Mouse (Mus musculus) erythroblast, embryonic 14.5 days (primary cell): ENCODE measurements around the gene Trp63. TPM values are rescaled to one million over a fixed set of nuclear protein-coding genes. Genes with fewer than 3 reads are reported as not detected.
"Not testable (repeated sequence)": the region's sequence is repeated elsewhere in the genome, so short reads cannot be mapped to it uniquely, and the experiment has no call there.

Source experiments
- H3K27me3 ChIP-seq: 2 replicates; pipeline ENCODE4 v1.6.1; 2012; ENCODE audit warnings: inconsistent platforms; ENCODE audit not compliant: control insufficient read depth
- H3K36me3 ChIP-seq: 2 replicates; pipeline ENCODE4 v1.6.1; 2012; ENCODE audit warnings: mild to moderate bottlenecking, inconsistent platforms; ENCODE audit not compliant: control insufficient read depth
- H3K4me1 ChIP-seq: 2 replicates; pipeline ENCODE4 v1.6.1; 2012; ENCODE audit warnings: inconsistent platforms; ENCODE audit not compliant: control insufficient read depth
- H3K4me3 ChIP-seq: replicated peaks from 2 replicates; pipeline ENCODE3; 2012; ENCODE audit warnings: moderate library complexity, mild to moderate bottlenecking, inconsistent platforms
- H3K9me3 ChIP-seq: 2 replicates; pipeline ENCODE4 v1.6.1; 2012; ENCODE audit warnings: low read length, inconsistent platforms, mixed read lengths; ENCODE audit not compliant: control insufficient read depth
- GATA1 ChIP-seq: IDR thresholded peaks from 2 replicates; pipeline ENCODE4 v1.6.1; 2012; ENCODE audit warnings: low read length, inconsistent platforms, mixed read lengths
- TAL1 ChIP-seq: IDR thresholded peaks from 3 replicates; pipeline ENCODE4 v1.6.1; 2012; ENCODE audit warnings: low read length, inconsistent platforms, mixed read lengths
- polyA plus RNA-seq: library from polyadenylated mRNA; stranded (reverse); fragments of >175 nt; gene quantifications from 2 replicates; pipeline ENCODE4 v1.2.3, GENCODE M21; 2012

Gene Trp63
- not detected in 2 replicates for polyA plus RNA-seq

GRCm38 (mm10) chr16:25683531-25684248 is at the start of gene Trp63:
Gene Trp63, plus strand, starts transcription at chr16:25683763.
- Histone ChIP-seq H3K36me3 (no peaks in the 10 kb centered on the region), H3K4me1 (no peaks in the 10 kb centered on the region), H3K9me3 (peaks cover 3% of the 10 kb centered on the region), H3K4me3 (no peak within 1 kb of the TSS), H3K27me3 (no peaks in the 10 kb centered on the region)
- no peak for TF ChIP-seq TAL1
- no peak for TF ChIP-seq GATA1

DNA sequence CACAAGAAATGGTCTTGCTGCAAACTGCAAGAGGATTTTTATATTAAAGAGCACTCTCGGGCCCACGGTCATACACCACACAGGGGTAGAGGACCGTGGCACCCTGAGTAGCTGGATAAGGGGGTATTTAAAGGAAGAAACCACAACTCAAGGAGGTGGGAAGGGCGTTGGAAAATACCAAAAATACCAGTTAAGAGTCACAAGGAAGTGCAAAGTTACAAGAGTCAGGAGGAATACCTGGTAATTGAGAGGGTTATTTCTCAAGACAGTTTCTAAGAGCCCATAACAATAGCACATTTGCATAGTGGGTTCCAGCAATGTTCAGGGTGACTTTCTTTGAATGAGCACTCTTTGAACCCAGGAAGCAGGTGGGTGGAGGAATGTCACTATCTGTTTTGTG is 38.8 kb upstream of the Trp63 start:
- H3K4me1 ChIP-seq, H3K4me3 ChIP-seq, H3K27me3 ChIP-seq, H3K9me3 ChIP-seq, H3K36me3 ChIP-seq: not testable (repeated sequence)

GRCm38 (mm10) chr16:25660510-25661235 is 22.9 kb upstream of the Trp63 start:
- no peaks in the 10 kb centered on the region for H3K36me3 ChIP-seq
- no peaks in the 10 kb centered on the region for H3K27me3 ChIP-seq
- H3K4me1 ChIP-seq, result no peaks in the 10 kb centered on the region
- H3K9me3 ChIP-seq, result 0 out of 2 replicates have a peak, but pooled peaks cover 2% of the 10 kb centered on the region
- TF ChIP-seq GATA1, result no peak
- TF ChIP-seq TAL1, result no peak
- no peak overlapping the region for H3K4me3 ChIP-seq

- TF ChIP-seq TAL1 (no peak), GATA1 (no peak)
Measured at GRCm38 (mm10) chr16:25663116-25663515, 20.4 kb upstream of the Trp63 start.

DNA sequence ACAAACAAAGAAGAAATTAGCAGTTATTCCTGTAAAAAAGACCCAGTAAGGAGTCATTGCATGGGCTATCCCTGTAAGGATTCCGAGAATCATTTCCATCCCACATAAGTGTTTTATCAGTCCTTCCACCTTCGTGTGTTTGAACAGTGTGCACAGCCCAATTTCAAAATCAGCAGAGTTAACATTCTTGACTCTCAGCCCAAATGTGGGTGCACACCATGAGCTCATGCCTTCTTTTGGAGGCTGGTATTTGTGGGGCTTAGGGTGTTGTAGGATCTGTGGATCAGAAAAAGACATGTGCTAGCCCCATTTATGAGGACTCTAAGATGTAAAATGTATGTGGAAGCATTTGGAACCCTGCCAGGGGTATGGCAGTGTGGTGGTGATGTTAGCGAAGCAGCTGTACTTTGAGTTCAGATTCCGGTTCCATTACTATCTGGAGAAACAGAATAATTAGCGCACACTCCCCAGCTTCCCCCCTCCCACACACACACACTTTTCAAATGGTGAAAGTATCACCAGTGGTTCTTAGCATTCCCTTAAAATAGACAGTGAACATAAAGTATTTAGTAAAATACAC is 9.6 kb upstream of the Trp63 start:
- H3K9me3 ChIP-seq, result no peaks in the 10 kb centered on the region
- no peak overlapping the region for H3K4me3 ChIP-seq
- TF ChIP-seq TAL1 (no peak), GATA1 (no peak)
- H3K4me1 ChIP-seq, result no peaks in the 10 kb centered on the region
- H3K36me3 ChIP-seq, result no peaks in the 10 kb centered on the region
- H3K27me3 ChIP-seq, result no peaks in the 10 kb centered on the region

More at GRCm38 (mm10) chr16:25663116-25663515, 20.4 kb upstream of the Trp63 start:
- Histone ChIP-seq H3K4me1 (no peaks in the 10 kb centered on the region), H3K36me3 (no peaks in the 10 kb centered on the region), H3K9me3 (0 out of 2 replicates have a peak, but pooled peaks cover 2% of the 10 kb centered on the region), H3K27me3 (no peaks in the 10 kb centered on the region), H3K4me3 (no peak overlapping the region)

DNA sequence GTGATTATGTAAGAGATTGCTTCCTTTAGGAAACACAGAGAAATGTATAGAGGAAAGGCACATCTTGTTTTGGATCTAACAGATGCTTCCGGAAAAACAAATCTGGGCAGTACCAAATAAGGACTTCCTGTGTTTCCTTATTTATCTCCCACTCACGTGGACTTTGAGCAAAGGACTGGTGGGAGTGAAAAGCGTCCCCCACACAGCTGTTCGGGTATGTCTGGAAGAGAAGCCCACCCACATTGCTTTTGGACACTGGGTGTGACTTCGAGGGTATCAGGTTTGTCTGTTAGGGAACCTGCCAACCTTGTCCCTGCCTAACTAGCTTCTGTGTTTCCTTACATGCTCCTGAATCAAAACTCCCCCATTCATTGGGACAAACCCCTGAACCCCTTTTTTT is 3.2 kb upstream of the Trp63 start:
- no peaks in the 10 kb centered on the region for H3K4me1 ChIP-seq
- TF ChIP-seq GATA1 (no peak), TAL1 (no peak)
- no peaks in the 10 kb centered on the region for H3K27me3 ChIP-seq
- H3K4me3 ChIP-seq, result no peak overlapping the region
- no peaks in the 10 kb centered on the region for H3K36me3 ChIP-seq
- no peaks in the 10 kb centered on the region for H3K9me3 ChIP-seq

- TF ChIP-seq GATA1, result no peak
- no peak for TF ChIP-seq TAL1
- Histone ChIP-seq H3K9me3 (no peaks in the 10 kb centered on the region), H3K4me1 (no peaks in the 10 kb centered on the region), H3K27me3 (no peaks in the 10 kb centered on the region), H3K4me3 (no peak overlapping the region), H3K36me3 (no peaks in the 10 kb centered on the region)
Measured at GRCm38 (mm10) chr16:25682533-25682932, 1.0 kb upstream of the Trp63 start.

DNA sequence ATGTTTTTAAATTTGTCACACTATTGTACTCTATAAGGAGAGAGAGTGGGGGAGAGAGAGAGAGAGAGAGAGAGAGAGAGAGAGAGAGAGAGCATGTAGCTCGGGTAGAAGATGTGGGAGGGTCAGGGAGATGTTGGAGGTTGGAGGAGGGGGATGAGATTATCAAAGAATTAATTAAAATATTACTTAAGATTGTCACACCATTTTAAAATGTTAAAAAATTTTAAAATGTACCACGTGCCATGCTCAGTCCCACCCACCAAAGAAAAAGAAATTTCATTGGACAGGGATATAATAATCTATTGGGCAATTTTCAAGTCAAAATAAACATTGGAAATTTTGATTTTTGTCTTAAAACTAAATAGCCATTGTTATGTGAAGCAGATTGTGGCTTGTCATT is 1.0 kb downstream of the Trp63 start:
- H3K27me3 ChIP-seq, result no peaks in the 10 kb centered on the region
- no peak overlapping the region for H3K4me3 ChIP-seq
- H3K4me1 ChIP-seq, result no peaks in the 10 kb centered on the region
- H3K36me3 ChIP-seq, result no peaks in the 10 kb centered on the region
- peaks cover 3% of the 10 kb centered on the region for H3K9me3 ChIP-seq
- no peak for TF ChIP-seq GATA1
- TF ChIP-seq TAL1, result no peak

- H3K4me1 ChIP-seq, result no peaks in the 10 kb centered on the region
Measured at GRCm38 (mm10) chr16:25690612-25691011, 7.0 kb downstream of the Trp63 start.

More at GRCm38 (mm10) chr16:25690612-25691011, 7.0 kb downstream of the Trp63 start:
- H3K36me3 ChIP-seq, result no peaks in the 10 kb centered on the region
- no peaks in the 10 kb centered on the region for H3K27me3 ChIP-seq
- TF ChIP-seq GATA1, result no peak
- no peak for TF ChIP-seq TAL1
- peaks cover 3% of the 10 kb centered on the region for H3K9me3 ChIP-seq
- no peak overlapping the region for H3K4me3 ChIP-seq
